Mouse (Mus musculus) midbrain, embryonic 16.5 days (tissue): ENCODE results near the gene Galnt17. TPM values are rescaled to one million over a fixed set of nuclear protein-coding genes. Genes with fewer than 3 reads are reported as not detected.
A peak's percentile ranks its signal among the peaks of the same experiment; 100 is the strongest.

ENCODE experiments used
- ATAC-seq: fragments of 200-750 bp; cut with Nextera tagmentation; 2 replicates; pipeline ENCODE4 v1.8.0; 2017; ENCODE audit warnings: moderate TSS enrichment
- H3K27ac ChIP-seq: fragments of 300-500 bp; sonication (generic); 2 replicates; pipeline ENCODE4 v1.5.1; 2014; ENCODE audit warnings: mild to moderate bottlenecking, low read length, mixed read lengths
- H3K27me3 ChIP-seq: fragments of 300-500 bp; sonication (generic); 2 replicates; pipeline ENCODE4 v1.6.1; 2014; ENCODE audit warnings: low read depth, low read length, mixed read lengths; ENCODE audit not compliant: control insufficient read depth, insufficient read depth
- H3K36me3 ChIP-seq: fragments of 300-500 bp; sonication (generic); 2 replicates; pipeline ENCODE4 v1.6.1; 2014; ENCODE audit warnings: mild to moderate bottlenecking, low read length, moderate library complexity, mixed read lengths; ENCODE audit not compliant: control insufficient read depth, insufficient read depth
- H3K4me1 ChIP-seq: fragments of 300-500 bp; sonication (generic); 2 replicates; pipeline ENCODE4 v1.6.1; 2014; ENCODE audit warnings: mild to moderate bottlenecking, low read length, mixed read lengths; ENCODE audit not compliant: control insufficient read depth, insufficient read depth
- H3K4me2 ChIP-seq: fragments of 300-500 bp; sonication (generic); 2 replicates; pipeline ENCODE4 v1.6.1; 2014; ENCODE audit warnings: mild to moderate bottlenecking, low read length, mixed read lengths
- H3K4me3 ChIP-seq: fragments of 300-500 bp; sonication (generic); 2 replicates; pipeline ENCODE4 v1.5.1; 2014; ENCODE audit warnings: low read depth, mild to moderate bottlenecking, low read length, moderate library complexity, mixed read lengths
- H3K9ac ChIP-seq: fragments of 300-500 bp; sonication (generic); 2 replicates; pipeline ENCODE4 v1.6.1; 2014; ENCODE audit warnings: low read depth, low read length, mixed read lengths
- H3K9me3 ChIP-seq: fragments of 300-500 bp; sonication (generic); replicated peaks from 2 replicates; pipeline ENCODE4 v1.6.1; 2014; ENCODE audit warnings: mild to moderate bottlenecking, low read length, mixed read lengths; ENCODE audit not compliant: control insufficient read depth, poor library complexity, severe bottlenecking
- WGBS: fragments of 180-500 bp; shearing (Covaris S2); extraction: QIAGEN DNeasy Blood & Tissue Kit; methylation state at CpG from one replicate; pipeline ENCODE4 v1.1.7; 2014; 5-methylcytosine and 5-hydroxymethylcytosine counted together
- polyA plus RNA-seq: library from polyadenylated mRNA; unstranded; fragments of >200 nt; fragmentation: Nextera tagmentation; extraction: Ambion mirVana; gene quantifications from 2 replicates; pipeline ENCODE4 v1.2.1, GENCODE M21; 2015

The Galnt17 gene
- polyA plus RNA-seq, 1 experiment from 2014 or later, result 5.8 TPM

DNA sequence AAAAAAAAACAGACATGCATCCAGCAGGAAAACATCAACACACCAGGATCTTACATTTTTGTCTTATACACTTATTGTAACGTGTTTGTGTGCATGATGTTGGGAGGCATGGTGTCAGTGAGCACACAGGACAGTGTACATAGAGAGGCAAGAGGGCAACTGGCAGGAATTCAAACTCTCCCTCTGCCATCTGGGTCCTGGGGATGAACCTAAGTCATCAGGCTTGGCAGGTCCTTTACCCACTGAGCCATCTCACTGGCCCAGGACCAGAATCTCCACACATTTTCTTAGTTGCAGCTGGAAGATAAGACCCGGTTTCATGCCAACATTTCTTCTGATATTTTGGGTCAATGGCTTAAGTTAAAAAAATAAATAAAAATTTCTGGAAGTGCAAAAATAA lies 329.4 kb downstream of the Galnt17 start:
- ATAC-seq, result no peak
- Histone ChIP-seq H3K4me2 (no peak overlapping the region), H3K27me3 (no peaks in the 10 kb centered on the region), H3K4me1 (no peaks in the 10 kb centered on the region), H3K9me3 (peaks cover 2% of the 10 kb centered on the region; the same call in 1 of the 2 replicates), H3K9ac (no peak overlapping the region), H3K36me3 (no peaks in the 10 kb centered on the region), H3K27ac (no peak overlapping the region), H3K4me3 (no peak overlapping the region)
- 86% methylated on average over 2 of the region's 2 CpGs for WGBS

DNA sequence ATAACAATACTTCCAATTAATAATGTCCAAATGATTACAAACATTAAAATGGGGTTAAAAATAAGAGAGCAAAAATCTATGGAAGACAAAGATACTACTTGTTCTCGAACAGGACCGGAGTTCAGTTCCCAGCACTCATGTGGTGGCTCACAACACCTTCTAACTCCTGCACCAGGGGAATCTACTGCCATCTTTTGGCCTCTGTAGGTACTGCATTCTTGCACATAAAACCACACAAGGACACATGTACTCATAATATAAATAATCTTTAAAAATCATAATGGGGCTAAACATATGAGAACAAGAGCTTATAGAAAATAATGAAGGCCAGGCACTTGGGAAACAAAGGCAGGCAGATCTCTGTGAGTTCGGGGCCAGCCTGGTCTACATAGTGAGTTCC lies 330.3 kb downstream of the Galnt17 start:
- H3K4me2 ChIP-seq, result no peak overlapping the region
- no peak overlapping the region for H3K27ac ChIP-seq
- no peak for ATAC-seq
- H3K9me3 ChIP-seq, result peaks cover 2% of the 10 kb centered on the region; the same call in 1 of the 2 replicates
- H3K36me3 ChIP-seq, result no peaks in the 10 kb centered on the region
- no peaks in the 10 kb centered on the region for H3K27me3 ChIP-seq
- no peak overlapping the region for H3K9ac ChIP-seq
- H3K4me3 ChIP-seq, result no peak overlapping the region
- H3K4me1 ChIP-seq, result no peaks in the 10 kb centered on the region
- WGBS, result 92% methylated on average over 3 of the region's 3 CpGs

DNA sequence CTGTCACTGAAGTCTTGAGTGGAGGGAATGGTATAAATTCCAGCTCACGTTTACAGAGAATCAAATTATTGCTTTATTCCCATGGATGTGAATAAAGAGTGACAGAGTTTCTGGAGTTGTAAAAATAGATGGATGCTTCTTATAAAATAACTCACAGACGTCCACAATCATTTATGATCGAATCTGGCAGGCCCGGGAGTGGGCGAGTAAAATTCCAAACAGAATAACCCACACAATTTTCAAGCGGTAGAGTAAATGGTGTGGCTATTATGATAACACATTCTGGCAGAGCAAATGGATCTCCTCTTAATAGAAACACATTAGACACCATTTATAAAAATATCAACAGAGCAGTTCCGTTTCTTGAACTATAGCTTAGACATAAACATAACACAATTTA lies 355.9 kb downstream of the Galnt17 start:
- no peak overlapping the region for H3K9ac ChIP-seq
- H3K4me3 ChIP-seq, result no peak overlapping the region
- no peaks in the 10 kb centered on the region for H3K36me3 ChIP-seq
- no peak overlapping the region for H3K27ac ChIP-seq
- H3K27me3 ChIP-seq, result no peaks in the 10 kb centered on the region
- H3K4me2 ChIP-seq, result no peak overlapping the region
- H3K9me3 ChIP-seq, result no peaks in the 10 kb centered on the region
- H3K4me1 ChIP-seq, result no peaks in the 10 kb centered on the region
- 86% methylated on average over 7 of the region's 7 CpGs for WGBS
- no peak for ATAC-seq

DNA sequence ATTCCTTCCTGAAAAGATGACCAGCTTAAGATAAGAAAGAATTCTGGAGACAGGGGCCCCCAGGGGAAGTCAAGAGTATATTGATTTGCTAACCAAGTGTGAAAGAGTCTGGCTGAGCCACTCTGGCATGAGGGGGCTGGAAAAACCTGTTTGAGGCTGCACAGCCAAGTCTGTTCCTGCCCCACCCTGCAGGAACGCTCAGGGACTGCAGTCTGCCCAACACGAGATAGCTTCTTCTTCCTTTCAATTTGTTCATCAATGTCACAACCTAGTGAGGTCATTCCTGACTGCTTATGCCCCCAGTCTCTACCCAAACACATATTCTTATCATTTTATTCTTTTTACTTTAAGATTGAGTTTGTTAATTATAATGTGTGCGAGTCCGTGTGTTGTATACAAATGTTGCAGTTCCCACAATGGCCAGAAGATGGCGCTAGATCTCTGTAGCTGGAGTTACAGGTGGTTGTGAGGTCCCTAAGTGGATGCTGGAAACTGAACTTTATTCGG lies 357.4 kb downstream of the Galnt17 start:
- no peak overlapping the region for H3K27ac ChIP-seq
- no peak overlapping the region for H3K9ac ChIP-seq
- no peaks in the 10 kb centered on the region for H3K36me3 ChIP-seq
- no peak overlapping the region for H3K4me3 ChIP-seq
- no peaks in the 10 kb centered on the region for H3K27me3 ChIP-seq
- no peaks in the 10 kb centered on the region for H3K9me3 ChIP-seq
- H3K4me2 ChIP-seq, result no peak overlapping the region
- WGBS, result 47% methylated on average over 6 of the region's 6 CpGs
- ATAC-seq, result no peak
- H3K4me1 ChIP-seq, result no peaks in the 10 kb centered on the region

DNA sequence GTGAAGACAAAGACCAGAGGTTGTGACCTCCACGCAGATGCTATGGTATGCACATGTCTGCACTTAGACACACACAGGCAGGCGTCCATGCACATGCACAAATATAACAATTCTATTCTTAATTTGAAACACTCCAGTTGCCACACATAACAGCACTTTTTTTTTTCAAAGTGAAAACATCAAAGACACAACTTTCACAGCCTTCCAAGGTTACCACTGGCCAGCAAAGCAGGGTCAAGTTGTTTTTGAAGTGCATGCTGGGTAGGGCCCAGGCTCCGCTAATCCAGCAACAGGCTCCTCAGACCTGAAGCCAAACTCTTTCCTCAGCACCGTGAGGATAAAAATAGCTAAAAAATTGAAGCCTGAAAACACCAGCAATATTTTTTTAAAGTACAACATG lies 357.9 kb downstream of the Galnt17 start:
- Histone ChIP-seq H3K4me1 (no peaks in the 10 kb centered on the region), H3K4me2 (no peak overlapping the region), H3K27ac (no peak overlapping the region), H3K4me3 (no peak overlapping the region), H3K9ac (no peak overlapping the region), H3K27me3 (no peaks in the 10 kb centered on the region), H3K36me3 (no peaks in the 10 kb centered on the region), H3K9me3 (no peaks in the 10 kb centered on the region)
- 28% methylated on average over 4 of the region's 4 CpGs for WGBS
- ATAC-seq, result no peak

DNA sequence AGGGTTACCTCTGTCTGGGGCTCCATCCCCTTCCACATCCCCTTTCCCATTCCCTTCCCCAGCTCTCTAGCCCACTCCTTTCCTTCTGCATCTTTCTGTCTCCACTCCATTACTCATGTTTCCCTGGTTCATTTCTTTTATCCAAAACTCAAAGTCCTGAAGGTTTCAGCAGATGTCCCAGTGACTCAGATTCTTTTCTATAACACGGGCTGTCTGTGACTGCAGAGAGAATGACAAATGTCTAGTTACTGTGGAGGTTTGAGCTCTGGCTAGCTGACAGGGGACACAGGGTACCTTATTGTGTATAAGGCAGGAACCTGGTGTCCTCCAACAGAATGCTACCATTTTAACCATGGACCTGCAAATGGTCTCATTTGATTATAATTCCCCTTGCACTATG lies 358.6 kb downstream of the Galnt17 start:
- Histone ChIP-seq H3K9ac (no peak overlapping the region), H3K4me2 (no peak overlapping the region), H3K36me3 (no peaks in the 10 kb centered on the region), H3K27ac (no peak overlapping the region), H3K4me1 (no peaks in the 10 kb centered on the region), H3K9me3 (no peaks in the 10 kb centered on the region), H3K4me3 (no peak overlapping the region), H3K27me3 (no peaks in the 10 kb centered on the region)
- no peak for ATAC-seq
- WGBS, result 53% methylated on average over 1 of the region's 1 CpGs

DNA sequence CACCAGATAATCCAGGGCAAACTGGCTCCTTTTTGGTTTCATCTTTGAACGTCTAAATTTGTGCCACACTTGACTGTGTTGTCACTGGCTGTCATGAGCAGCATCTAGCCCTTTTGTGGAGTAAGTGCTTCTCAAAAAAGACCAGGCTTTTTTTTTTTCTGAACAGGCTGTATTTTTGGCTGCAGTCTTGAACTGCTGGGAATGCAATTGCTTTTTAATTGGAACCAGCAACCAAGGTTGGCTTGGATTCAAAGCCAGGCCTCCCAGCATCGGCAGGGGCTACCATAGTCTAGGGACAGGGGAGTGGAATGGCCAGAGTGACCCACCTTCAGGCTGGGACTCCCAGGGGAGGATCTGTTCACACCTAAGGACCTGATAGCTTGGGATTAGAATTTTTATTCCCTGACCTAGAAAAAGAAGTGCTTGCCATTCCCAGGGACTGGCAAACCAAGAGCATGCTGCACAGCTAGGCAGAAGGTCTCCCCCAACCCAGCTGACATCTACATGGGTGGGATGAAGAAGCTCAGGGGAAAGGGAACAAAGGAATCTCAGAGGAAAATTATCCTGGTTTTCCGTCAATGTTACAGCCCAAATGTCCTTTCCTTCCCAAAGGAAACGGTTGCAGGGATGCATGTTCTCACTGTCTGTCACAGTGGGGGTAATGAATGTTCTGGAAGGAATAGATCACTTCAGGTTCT lies 369.2 kb downstream of the Galnt17 start:
- H3K9me3 ChIP-seq, result no peaks in the 10 kb centered on the region
- no peak for ATAC-seq
- no peaks in the 10 kb centered on the region for H3K27me3 ChIP-seq
- H3K4me3 ChIP-seq, result no peak overlapping the region
- no peaks in the 10 kb centered on the region; the same call in 1 of the 2 replicates for H3K4me1 ChIP-seq
- no peak overlapping the region for H3K9ac ChIP-seq
- peak overlapping the region; percentile 9; the same call in 1 of the 2 replicates for H3K27ac ChIP-seq
- H3K4me2 ChIP-seq, result no peak overlapping the region
- no peaks in the 10 kb centered on the region for H3K36me3 ChIP-seq
- 16% methylated on average over 4 of the region's 4 CpGs for WGBS

DNA sequence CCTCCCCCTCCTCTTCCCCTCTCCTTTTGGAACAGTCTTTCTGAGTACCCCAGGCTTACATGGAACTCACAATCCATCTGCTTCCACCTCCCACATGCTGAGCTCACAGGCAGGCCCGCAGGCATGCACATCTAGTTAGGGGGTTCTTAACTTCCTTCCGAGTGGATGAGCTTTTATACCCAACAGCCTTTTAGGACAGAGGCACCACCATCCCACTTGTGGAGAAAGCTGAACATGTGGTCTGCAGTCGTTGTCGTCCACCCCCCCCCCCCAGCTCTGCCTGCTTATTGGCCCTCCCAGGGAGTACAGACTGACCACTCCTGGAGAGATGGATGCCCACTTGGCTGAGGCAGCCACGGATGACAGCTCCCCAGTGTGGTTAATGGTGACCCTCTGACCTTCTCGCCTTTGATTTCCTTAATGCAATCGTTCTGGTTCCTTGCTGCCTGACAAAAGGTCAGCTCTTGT lies 370.0 kb downstream of the Galnt17 start:
- H3K27ac ChIP-seq, result peak overlapping the region; percentile 25; the same call in 1 of the 2 replicates
- 2% methylated on average over 7 of the region's 7 CpGs for WGBS
- no peaks in the 10 kb centered on the region for H3K27me3 ChIP-seq
- no peaks in the 10 kb centered on the region for H3K9me3 ChIP-seq
- ATAC-seq, result no peak
- H3K4me2 ChIP-seq, result no peak overlapping the region
- H3K36me3 ChIP-seq, result no peaks in the 10 kb centered on the region
- no peaks in the 10 kb centered on the region; the same call in 1 of the 2 replicates for H3K4me1 ChIP-seq
- H3K4me3 ChIP-seq, result no peak overlapping the region
- no peak overlapping the region for H3K9ac ChIP-seq

DNA sequence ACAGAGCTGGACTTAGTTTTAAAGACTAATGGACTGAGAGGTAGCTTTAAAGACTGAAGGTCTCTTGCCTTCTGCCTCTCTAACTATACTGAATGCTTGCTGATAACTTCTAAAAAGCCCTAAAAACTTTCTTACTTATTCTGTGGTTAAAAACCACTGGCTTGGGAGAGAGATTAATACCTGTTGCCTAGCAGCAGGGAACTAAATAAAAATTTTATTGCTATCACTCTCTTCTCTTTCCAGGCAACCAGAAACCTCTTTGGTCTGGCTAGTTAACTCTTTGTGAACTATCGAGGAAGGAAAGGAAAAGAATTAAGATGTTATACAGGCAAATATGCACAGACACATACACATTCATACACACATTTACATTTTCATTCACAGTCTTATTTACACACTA lies 377.3 kb downstream of the Galnt17 start:
- no peak overlapping the region for H3K4me3 ChIP-seq
- H3K4me2 ChIP-seq, result no peak overlapping the region
- no peaks in the 10 kb centered on the region for H3K4me1 ChIP-seq
- ATAC-seq, result no peak
- no peaks in the 10 kb centered on the region for H3K36me3 ChIP-seq
- no peaks in the 10 kb centered on the region for H3K27me3 ChIP-seq
- H3K27ac ChIP-seq, result no peak overlapping the region
- 86% methylated on average over 1 of the region's 1 CpGs for WGBS
- H3K9ac ChIP-seq, result no peak overlapping the region
- no peaks in the 10 kb centered on the region for H3K9me3 ChIP-seq
